Mouse (Mus musculus) olfactory bulb, adult 2 months (tissue): ENCODE results near the gene Tdp1.

Source experiments
- CTCF ChIP-seq: fragments of 200-500 bp; IDR thresholded peaks from 2 replicates; pipeline ENCODE4 v1.5.1; 2012; ENCODE audit warnings: low read depth, mild to moderate bottlenecking, low read length, moderate library complexity; ENCODE audit not compliant: insufficient read depth
- POLR2A ChIP-seq: fragments of 200-500 bp; IDR thresholded peaks from 2 replicates; pipeline ENCODE4 v1.6.1; 2012; ENCODE audit warnings: mild to moderate bottlenecking, low read depth, low read length, moderate library complexity; ENCODE audit not compliant: insufficient read depth

DNA sequence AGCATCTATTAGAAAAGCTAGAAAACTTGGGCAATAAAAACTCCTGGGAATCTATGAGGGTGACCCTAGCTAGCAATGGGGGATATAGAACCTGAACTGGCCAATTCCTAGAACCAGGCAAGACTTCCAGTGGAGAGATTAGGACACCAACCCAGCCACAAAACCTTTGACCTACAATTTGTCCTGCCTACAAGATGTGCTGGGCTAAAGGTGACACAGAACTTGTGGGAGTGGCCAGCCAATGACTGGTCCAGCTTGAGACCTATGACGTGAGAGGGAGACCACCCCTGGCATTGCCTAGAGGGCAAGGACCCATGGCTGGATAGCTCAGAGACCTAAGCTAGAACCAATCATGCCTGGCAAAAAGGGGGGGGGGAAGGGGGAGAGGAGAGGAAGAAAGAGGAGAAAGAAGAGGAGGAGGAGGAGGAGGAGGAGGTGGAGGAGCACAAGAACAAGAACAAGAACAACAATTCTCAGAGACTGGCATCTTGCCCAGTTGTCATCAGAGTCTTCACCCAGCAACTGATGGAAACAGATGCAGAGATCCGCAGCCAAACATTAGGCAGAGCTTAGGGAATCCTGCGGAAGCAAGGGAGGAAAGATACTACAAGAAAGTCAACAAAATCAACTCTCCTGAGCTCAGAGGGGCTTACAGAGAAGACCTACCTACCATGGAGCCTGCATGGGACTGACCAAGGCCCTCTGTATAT lies 24.8 kb upstream of the Tdp1 start:
- TF ChIP-seq CTCF, result no peak
- no peak for TF ChIP-seq POLR2A
